Mouse (Mus musculus) c-Kit-positive CD71-negative TER-119-negative erythroid progenitor cells, embryonic 14.5 days (primary cell): ENCODE measurements around the gene Nmnat2.

ENCODE experiments used
- DNase-seq: peaks from one replicate; pipeline ENCODE4 v3.0.0-alpha.2; 2013; ENCODE audit warnings: low read depth

The Nmnat2 gene

DNA sequence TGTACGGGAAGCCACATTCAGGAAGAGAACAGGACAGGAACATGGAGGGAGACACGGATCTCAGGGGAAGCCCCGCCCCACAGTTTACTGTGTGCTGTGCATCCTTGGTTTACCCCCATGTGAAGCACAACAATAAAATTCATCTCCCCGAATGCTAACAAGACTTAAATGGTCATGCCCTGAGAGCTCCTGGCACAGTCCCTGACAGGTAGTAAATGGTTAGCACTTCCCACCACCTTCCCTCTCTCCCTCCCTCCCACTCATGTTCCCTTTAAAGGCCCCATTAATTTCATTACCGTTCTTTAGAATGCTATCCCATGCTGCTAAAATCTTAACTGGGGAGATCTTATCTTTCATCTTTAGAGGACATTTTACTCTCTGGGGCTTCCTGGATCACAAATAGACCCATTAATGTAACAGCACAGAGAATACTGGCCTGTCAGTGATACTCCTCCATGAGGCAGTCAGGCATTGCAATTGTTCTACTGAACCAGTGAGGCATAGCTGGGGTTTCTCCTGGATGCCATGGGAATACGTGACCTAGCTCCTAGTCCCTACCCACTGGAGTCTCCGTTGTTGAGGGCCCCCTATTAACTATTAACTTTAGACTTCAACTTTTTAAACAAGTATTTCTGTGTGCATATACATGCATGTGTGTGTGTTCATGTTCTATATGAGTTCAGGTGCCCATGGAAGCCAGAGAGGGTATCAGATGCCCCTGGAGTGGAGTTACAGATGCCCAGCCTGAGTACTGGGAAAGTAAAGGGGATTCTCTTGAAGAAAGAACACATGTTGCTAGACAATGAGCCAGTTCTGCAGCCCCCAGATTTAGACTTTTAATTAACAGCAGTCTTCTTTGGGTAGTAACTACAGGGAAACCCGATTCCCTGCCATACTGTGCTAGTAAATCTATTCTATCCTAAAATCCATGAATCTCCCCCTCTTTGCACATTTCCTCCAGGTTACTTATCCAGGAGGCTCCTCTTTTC, 170.8 kb downstream of the Nmnat2 start:
- no peak for DNase-seq

DNA sequence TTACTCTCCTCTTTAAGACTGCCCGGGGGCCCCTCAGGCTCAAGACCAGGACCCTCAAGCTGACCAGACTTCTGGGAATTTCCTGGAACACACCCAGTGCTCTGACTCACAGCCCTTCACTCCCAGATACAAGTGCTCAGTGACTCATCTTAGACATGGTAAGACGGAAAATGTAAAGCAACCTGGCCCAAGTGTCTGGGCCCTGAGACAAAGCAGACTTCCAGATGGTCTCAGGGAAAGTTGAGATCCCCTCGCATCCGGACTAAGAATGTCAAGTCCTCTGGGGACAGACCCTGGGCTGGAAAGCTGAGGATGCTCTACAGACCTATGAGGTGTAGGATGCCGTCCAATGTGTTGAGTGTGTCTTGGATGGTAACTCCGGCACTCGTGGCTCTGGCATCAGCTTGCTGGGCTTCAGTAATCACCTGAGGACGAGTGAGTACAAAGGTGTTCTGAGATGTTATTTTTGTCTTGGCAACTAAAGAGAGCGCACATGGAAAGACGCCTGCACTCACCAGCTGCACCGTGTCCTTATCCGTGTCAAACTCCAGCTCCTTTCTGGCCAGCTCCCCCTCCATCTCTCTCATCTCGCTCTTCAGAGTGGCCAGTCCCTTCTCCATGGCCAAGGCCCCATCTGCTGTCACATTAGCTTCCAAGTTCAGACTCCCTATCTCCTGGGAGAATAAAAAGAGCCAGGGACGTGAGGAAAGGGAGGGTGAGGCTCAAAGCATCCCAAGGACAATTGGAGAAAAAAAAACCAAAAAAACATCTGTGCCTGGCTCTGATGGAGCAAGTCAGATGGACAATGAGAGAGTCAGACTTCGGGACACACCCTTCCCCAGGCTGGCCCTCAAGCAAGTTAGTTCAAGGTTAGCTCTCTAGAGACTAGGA, 171.9 kb downstream of the Nmnat2 start:
- no peak for DNase-seq

DNA sequence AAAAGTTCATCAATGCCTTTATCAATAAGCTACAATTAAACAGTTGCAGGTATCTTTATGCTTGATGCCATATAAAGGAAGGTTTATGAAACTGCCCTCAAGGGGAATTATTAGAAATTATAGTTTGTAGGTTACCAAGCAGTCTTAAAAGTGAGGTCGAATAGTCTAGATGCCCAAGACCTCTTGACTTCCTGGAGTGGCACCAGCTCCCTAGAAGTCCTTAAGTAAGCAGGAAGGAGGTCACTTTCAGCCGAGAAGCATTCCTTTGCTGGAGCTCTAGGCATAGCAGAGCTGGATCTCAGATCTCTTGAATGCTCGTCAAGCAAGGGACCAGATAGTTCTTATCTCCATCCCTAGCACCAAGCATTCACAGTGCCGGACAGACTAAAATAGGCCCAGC, 172.8 kb downstream of the Nmnat2 start:
- DNase-seq, result no peak

DNA sequence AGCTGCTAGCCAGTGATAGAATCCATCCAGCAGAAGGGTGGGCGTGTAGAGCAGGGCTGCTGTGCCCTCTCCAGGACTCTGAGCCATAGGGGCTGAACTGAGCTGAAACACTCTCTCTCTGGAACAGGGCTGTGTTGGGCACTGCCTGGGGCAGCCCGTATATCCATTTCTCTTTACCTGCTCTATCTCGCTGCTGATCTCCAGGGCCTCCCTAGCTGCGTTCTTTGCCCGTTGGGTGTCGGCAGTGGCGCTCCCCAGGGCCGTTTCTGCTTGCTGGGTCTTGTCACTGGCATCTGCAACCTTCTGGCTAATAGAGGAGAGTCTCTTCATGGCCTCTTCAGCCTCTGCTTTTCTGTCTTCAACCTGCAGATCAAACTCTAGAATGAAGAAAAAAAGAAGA, 174.0 kb downstream of the Nmnat2 start:
- DNase-seq, result no peak

DNA sequence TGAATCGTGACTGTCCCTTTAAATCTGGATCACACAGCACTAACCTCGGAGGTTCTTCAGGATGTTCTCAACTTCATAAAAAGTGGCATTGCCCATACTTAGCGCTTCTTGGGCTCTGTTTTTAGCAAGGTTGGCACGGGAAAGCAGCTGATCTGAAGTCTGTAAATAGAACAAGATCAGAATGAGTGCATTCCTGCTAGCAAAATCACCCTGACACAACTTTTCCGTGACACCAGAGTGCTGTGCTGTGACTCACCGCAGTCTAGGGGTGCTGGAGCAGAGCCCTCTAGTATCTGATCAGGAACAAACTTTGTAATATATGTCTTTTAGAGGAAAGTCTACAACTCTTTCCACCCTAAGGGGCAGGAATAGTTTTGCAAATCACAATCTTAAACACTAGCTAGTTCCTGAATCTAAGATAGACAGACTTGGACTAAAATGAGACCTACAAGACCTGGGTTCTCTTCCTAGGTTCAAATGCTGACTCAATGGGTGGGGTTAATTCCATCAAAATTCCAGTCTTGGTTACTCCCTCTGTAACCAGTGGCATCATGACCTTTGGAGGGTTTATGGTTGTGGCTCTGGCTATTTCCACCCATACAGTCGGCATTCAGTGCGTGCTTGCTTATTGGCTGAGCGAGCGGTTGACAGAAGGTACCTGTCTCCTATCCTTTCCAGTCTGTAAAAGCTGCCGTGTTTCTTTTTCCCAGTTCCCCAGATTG, 175.4 kb downstream of the Nmnat2 start:
- DNase-seq, result peak; percentile 23

DNA sequence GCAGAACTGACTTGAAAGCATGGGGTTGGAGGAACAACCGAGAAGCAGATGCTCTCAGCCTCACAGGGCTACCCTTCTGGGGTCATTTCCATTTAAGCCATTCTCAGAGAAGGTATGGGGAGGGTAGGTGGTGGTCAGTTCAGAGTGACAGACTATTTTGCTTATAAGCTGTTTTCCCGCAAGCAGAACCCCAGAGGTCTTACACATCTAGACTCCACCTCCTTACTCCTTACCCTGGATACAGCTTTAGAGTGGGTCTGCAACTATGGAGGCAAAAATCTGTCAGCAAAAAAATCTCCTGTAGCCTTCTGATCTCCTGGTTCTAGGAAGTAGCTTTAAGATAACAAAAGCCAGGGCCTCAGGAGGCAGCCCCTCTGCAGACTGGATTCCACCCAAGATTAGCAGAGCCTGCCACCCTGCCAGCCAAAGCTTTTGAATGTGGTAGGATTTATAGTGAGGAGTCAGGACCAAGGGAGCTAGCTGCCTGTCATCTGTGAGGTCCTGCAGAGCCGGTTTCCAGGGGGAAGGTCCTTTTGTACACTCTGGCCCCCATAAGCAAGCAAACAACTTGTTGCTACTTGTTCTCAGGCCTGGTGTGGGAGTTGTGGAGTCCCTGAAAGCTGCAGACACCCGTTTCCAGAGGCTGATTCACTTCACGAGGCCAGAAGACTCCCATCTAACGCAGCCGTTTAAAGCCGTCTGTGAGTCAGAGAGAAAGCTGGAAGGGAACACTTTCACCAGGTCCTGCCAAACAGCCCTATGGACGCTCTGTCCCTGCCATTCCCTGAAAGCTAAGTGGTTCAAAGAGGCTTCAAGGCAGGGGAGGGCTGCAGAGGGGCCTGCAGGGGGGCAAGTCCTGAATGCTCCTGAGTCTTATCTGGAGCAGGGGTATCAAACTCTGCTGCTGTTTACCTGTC, 179.3 kb downstream of the Nmnat2 start:
- no peak for DNase-seq

DNA sequence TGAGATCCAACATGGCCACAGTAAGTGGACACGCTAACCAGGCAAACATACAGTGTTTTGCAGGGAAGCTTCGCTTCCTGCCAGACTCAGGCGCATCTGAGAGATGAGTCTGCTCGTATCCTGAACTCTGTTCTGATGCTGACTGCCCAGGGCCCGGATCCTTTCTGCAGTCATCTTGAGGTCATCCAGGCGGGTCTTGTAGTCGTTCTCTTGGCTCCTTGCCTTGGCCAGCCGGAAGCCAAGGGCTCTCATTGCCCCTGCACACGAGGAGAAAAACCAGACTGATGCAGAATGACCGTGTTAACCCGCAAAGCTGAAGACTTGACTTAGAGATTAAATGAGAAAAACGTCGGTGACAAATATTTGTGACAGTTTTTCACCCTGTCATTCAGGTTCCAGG, 181.9 kb downstream of the Nmnat2 start:
- DNase-seq, result no peak

DNA sequence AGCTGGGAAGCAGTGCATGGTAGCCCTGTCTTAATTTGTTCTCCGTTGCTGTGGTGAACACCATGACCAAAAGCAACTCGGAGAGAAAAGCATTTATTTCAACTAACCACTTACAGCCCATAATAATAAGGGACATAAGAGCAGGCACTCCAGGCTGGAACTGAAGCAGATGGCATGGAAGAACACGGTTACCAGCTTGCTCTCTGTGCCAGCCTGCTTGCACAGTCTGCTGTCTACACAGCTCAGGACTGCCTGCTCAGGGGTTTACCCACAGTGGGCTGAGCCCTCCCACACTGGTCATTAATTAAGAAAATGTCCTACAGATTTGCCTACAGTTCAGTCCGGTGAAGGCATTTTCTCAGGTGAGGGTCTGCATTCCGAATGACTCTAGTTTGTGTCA, 183.7 kb downstream of the Nmnat2 start:
- no peak for DNase-seq

DNA sequence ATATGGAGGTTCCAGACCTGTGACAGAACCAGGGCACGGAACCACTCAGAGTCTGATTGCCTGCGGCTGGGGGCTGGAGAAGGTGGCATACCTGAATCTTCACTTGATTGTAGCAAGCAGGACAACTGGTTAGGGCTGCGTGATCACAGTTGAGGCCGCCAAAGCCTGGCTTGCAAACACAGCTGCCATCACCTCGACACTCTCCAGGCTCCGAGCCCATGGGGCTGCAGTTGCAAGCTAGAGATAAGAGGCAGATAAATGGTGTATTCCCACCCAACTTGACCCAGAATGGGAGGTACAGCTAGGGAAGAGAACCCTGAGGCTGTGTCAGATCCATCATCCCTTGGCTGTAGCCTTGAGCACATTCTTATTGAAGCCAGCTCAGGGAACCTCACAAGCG, 184.8 kb downstream of the Nmnat2 start:
- no peak for DNase-seq

DNA sequence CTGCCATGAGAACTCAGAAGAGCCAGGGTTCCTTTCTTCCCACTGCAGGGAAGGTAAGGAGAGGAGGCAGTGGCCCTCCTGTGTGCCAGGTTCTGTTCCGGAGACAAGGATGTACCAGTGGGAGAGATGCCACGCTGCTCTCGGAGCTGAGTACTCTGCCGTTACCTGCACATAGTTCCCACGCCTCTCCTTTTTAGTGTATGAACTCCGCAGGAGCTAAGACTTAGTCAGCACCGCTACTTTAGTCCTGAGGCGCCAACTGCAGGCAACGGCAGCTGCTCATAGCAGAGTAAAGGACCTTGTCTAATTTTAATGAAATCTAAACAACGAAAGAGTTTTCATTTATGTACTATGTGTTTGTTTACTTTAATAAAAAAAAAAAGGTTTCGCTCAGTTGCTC, 185.5 kb downstream of the Nmnat2 start:
- DNase-seq, result no peak

DNA sequence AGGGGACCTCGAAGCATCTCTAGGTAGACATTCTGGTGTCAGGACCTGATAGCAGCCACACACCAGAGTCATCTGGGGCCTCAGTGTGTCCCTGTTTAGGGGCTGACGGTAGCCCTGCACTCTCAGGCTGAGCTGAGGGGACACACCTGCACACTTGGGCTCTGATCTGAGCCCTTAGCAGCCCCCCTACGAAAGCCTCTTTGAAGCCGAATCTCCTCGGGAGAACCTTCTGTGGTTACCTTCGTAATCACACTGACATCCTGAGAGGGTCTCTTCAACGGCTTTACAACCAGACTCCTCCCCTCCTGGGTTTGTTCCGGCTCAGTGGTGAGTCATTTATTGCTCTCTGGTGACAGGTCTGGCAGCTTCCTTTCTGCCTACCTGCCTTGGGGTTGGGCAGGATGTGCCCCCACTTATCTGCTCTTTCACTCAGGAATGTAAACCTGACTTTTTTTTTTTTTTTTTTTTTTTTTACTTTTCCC, 186.0 kb downstream of the Nmnat2 start:
- DNase-seq, result peak; percentile 54

DNA sequence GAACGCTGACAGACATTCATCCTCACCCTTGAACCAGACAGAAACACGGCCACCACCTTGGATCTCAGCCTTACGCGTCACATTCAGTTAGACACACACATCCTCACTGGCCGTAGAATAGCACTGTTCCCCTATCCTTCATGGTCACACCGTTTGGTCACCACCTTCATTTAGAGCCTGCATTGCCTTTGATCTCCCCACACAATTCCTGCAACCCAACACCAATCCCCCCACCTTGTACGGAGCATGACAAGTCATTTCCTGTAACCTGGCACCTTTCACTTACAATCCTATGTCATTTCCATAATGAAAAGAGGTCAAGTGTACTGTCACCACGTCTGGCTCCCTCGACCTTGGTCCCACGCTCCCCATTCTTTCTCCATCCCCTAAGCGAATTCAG, 189.2 kb downstream of the Nmnat2 start:
- no peak for DNase-seq

DNA sequence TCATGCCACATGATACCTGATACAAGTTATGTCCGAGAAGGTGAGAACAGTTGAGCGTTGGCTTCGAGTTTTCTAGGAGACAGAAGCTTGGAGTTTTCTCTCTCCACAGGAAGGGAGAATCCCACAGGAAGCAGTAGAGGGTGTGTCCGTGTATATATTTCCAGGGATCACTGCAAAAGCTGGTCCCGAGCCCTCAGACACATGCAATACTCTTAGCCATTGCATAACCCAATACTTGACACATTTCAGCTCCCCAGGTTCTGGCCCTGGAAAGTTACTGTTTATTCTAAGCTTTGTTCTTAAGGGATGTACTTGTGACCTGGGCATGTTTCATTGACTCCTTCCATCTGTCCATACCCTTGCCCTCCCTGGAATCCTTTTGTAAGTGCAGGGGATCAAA, 191.0 kb downstream of the Nmnat2 start:
- DNase-seq, result no peak

DNA sequence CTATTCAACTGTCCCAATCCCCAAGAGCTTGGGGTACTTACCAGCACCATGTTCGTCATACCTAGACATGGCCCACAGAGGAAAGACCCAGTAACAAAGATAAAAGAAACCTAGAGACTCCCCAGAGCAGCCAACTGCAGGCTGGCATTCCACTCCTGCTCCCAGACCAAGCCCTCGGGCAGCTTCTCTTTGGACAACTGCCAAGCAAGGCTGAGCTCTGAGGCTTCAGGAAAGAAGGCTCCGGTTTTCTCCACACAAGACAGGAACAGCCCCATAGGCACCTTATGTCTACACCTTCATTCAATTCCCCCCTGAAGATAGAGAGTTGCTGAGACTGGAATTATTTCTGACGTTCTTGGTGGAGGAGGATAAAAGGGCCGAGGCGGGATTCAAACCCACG, 197.8 kb downstream of the Nmnat2 start:
- DNase-seq, result no peak

DNA sequence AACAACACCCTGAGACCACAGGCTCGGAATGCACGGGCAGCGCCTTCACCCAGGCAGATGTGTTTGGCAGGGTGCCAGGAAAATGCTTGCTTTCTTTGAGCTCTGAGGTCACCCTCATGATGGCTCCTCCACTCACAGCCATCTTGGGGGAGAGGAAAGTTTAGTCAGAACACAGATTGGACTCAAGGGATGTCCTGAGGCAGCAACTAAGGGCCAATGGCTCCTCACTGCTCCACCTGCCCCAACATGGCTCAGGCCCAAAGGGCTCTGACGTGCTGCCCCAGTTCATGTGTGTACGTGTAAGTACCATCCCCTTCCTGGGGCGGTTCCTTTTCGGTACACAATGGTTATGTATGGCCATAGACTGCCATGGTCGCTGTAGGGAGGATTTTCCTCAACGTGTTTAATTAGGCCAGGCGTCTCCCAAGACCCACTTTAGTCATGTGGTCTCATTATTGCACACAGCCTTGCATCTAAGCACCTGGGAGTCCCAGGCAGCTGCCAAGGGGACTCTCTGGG, 198.9 kb downstream of the Nmnat2 start:
- DNase-seq, result no peak

DNA sequence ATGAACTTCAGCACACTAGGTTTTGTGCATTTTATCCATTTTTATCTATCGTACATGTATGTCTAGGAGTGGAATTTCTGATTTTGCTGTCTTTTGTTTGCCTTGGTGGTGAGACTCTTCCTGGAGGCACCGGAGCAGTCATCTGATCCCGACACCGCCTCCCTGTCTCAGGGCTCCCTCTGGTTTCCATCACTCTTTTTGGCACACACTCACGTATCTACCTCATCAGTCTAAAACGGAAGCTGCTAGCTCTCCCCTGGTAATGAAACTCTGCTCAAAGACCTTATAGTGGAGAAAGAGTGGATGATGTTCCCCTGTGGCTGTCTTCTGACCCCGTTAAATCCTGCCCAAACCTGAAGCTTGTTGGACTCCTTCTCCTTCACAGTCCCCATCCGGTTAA, 200.6 kb downstream of the Nmnat2 start:
- no peak for DNase-seq

DNA sequence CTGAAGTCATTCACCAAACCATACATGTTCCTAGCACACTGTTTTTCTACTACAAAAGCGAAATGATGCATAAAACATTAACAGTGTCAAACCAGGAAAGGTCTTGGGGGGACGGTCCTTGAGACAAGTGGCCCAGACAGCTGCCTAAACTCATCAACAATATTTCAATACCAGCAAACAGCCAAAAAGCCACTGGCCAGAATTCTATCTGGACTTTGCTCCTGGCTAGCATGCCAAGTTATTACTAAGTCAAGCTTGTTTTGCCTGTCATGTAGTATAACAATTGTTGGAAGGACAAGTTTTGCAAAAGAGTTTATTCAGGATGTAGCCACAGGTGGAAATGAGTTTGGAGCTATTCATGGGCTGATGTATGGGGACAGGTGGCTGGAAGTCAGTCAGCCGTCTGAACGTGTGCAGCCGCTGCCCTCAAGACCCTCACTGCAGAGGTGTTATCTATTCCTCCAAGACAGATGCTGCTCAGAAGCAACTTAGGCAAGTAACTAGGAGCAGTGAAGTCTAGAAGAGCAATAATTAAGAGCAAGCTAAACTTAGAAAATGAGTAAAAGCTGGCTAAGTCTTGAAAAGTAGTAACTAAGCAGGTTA, 202.3 kb downstream of the Nmnat2 start:
- DNase-seq, result no peak

DNA sequence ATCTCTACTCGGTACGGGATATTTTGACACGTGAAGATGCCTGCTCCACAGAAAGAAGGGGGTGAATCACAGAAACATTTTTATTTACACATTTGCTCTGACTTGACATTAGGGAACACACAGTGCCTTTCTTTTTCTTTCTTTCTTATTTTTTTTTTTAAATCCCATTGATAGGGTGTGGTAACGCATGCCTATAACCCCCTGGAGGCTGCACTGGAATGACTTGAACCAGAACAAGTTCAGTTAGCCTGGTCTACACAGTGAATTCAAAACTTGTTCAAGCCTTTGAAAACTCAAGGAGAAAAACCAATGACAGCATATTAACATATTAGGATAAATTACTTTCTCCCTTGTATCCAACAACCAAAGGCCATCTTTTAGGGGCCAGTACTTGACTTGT, 204.3 kb downstream of the Nmnat2 start:
- no peak for DNase-seq

DNA sequence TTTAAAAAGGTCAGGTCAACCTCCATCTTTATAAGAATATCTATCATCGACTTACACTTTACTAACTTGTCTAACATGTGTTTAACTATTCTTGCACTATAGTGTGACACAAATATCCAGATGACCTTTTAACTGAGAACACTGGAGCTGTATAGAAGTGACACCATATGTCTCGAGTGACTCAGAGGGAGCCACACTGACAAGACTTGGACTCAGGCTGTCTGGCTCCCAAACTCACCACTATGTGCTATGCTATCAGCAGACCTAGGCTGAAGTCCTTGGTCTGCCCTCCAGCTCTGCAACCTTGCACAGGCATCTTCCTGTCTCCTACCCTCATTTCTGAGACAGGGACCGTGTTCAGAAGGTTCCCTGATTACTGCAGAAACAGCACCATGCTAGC, 209.0 kb downstream of the Nmnat2 start:
- DNase-seq, result no peak

DNA sequence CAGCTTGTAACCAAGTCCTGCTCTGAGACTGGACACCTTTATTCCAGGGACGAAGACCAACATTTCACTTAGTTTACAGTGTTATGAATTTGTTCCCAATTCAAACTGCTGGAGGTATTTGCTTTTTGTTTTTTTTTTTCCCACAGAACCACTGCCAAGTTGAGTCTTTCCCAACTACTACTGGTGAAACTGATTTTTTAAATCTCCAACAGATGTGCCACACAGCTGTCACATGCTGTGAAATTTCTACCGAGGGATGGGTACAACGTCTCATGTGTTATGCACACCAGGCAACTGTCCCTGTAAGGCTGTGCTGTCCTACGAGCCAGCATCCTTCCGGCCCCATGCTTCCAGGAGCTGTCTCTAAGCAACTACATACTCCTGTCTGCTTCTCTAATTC, 213.5 kb downstream of the Nmnat2 start:
- DNase-seq, result no peak
